Mouse (Mus musculus) cerebellum, adult 18-20 months (tissue): ENCODE data around the gene H2-DMb1.

Source experiments
- DNase-seq, 2 experiments: peaks; one replicate each; pipeline ENCODE4 v3.0.0; 2021

Gene H2-DMb1

DNA sequence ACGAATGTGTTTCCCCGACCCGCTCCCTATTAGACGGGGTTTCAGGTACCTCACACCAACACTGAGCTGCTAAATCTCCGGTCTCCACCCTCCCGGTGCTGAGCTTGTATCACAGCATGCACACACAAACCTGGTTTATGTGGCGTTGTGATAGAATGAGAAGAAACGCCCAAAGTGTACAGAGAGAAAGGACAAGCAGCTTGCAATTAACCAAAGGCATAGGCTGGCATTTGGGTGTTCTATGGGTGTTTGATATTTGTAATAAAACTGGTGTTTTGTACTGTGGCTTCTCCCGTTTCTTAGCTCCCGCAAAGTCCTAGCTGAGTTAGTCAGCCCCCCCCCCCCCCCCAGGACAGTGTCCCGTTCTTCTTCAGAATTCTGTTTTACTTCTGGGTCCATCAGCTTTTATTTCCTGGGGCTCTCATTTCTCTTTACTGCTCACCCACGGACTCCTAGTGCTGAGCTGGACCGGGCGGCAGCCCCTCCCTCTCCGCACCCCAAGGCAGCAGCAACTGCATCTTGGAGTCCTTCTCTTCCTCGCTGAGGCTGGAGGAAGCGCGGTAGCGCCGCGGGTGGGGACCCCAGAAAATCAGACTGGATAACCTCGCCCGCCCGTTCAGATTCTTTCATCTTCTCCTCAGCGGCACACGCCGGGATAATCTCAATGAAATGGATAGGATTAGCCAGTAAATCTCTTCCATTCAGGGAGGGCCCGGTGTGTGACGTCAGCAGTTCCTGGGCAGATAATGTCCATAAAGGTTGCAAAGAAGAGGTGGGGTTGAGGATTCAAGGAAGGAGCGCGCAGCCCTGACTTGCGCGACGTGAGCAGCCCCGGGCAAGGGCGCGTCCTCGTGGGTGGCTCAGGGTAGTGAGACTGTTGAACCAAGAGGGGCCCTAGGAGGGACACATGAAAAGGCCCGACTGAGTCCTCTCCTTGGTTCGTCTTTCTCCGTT, 44.3 kb downstream of the H2-DMb1 start, which contains the start of gene Psmb8:
Gene Psmb8 (plus strand): TSS at position 781 of the 954 bp plus-strand sequence.
- peak; percentile 74 to 88 for DNase-seq

DNA sequence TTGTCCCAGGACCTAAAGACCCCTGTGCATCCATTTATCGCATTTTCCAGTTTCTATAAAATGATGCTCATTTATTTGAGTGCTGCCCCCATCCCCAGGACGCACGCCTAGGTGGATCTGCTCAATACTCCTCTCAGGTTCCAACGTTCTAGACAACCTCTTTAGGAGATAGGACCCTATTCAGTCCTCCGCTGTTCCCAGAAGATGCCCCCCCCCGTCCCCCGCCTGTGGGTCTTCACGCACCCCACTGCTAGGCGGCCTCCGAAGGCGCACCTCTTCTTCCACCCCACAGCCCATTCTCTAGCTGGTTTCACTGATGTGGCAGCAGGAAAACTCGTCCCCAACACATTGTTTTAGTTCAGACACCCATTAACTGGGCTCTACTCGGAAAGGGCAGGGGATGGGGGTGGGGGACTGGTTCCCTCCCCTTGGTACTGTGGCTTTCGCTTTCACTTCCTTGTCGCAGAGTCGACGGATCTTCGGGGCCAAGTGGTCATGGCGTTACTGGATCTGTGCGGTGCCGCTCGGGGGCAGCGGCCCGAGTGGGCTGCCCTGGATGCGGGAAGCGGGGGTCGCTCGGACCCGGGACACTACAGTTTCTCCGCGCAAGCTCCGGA, 45.1 kb downstream of the H2-DMb1 start:
- no peak for DNase-seq

DNA sequence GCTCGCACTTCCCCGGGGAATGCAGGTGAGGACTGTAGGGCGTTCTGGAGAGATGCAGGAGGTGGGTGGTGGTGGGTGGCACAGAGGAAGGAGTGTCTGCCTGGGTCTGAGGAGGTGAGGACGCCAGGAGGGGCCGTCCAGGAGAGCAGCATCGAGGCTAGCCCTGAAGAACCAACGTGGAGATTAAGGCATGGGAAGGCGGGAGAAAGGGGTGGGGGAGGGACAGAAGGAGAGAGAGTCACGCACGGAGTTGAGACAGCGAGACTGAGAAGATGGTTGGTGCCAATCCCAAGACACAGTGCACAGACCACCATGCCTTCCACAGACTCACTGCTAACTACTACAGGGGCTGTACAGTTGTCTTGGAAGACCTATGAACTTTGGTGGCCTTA, 45.6 kb downstream of the H2-DMb1 start:
- DNase-seq: no peak

DNA sequence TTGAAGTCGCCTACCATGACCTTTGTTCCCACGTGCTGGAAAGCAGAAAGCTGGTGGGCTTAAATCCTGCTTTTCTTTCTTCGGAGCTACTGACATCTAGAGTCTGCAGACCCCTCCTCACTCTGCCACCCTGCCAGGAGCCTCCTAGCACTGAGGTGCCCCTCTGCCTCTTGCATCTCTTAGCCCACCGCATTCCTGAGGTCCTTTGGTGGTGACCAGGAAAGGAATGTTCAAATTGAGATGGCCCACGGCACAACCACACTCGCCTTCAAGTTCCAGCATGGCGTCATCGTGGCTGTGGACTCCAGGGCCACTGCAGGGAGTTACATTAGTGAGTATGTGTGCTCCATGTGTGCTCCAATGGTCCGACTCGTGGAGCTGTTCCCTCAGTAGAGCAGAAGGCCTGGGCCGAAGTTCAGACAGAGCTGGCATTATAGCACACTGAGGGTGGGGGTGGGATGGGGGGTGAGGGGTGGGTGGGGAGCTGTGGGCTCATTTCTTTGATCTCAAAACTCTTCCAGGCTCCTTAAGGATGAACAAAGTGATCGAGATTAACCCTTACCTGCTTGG, 46.3 kb downstream of the H2-DMb1 start:
- no peak for DNase-seq

DNA sequence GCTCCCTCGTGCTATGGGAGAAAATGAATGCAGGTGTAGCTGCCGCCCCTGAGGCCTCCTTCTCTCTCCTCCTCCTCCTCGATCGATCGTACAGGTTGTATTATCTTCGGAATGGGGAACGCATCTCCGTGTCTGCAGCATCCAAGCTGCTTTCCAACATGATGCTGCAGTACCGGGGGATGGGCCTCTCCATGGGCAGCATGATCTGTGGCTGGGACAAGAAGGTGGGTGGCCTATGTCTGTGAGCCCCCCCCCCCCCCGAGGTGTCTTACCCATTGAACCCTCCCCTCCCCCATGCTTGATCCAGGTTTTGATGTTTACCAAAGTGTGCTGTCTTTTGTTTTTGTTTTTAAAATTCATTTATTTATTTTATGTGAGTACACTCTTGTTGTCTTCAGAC, 47.2 kb downstream of the H2-DMb1 start:
- no peak for DNase-seq

DNA sequence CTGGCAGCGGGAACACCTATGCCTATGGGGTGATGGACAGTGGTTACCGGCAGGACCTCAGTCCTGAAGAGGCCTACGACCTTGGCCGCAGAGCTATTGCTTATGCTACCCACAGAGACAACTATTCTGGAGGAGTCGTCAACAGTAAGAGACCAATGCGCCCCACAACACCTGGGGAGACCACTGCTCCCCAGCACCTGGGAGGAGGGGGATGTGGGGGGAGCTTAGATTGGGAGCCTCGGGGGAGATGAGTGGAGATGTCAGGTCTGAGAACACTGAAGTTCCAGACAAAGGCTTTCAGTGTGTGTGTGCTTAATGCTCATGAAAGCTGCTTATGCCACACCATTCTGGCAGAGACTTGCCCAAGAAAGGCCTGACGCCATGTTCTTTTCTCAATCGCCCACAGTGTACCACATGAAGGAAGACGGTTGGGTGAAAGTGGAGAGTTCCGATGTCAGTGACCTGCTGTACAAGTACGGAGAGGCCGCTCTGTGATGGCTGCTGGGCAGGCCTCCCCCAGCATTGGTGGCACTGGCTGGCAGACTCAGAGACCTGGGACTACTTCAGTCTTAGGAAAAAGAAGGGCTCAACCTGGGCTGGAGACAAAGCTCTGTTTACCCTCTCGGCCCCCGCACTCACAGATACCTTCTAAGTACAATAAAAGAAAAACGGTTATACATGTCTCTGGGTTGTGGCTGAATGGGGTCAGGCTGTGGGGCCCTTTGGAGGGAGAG, 48.1 kb downstream of the H2-DMb1 start:
- DNase-seq: no peak

DNA sequence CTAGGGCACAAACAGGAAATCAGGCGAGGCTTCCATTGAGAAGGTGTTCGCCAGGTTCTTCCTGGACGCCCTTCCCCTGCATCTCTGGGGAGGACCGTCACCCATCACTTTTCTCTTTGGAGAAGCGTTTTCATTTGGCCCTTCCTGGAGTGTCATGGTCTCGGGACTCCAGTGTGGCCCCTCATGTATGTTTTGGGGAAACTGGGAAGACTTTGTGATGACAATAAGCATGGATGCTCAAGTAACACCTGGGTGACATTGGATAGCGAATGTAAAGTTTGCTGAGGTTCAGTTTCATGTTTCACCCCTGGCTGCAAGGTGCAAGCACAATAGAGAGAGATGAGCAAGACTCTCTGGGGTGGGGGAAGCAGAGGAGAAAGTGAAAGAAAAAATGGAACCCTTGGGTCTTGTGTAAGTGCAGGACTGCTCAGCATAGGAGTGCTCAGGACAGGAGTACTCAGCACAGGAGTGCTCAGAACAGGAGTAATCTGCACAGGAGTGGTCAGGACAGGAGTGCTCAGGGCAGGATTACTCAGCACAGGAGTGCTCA, 48.7 kb downstream of the H2-DMb1 start:
- no peak for DNase-seq

DNA sequence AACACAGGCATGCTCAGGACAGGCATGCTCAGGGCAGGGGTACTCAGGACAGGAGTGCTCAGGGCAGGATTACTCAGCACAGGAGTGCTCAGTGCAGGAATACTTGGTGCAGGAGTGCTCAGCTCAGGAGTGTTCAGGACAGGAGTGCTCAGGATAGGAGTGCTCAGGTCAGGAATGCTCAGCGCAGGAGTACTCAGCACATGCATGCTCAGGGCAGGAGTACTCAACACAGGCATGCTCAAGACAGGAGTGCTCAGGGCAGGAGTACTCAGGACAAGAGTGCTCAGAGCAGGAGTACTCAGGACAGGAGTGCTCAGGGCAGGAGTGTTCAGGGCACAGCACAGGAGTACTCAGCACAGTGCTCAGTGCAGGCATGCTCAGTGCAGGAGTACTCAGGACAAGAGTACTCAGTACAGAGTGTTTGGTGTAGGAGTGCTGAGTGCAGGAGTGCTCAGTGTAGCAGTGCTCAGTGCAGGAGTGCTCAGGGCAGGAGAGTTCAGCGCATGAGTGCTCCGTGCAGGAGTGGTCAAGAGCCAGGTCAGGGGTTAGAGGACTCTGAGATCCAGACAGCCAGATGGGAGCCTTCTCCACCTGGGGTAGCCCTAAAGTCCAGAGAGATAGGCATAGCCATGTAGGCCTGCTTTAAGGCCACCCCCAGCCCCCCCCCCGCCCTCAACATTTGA, 50.0 kb downstream of the H2-DMb1 start:
- no peak for DNase-seq

DNA sequence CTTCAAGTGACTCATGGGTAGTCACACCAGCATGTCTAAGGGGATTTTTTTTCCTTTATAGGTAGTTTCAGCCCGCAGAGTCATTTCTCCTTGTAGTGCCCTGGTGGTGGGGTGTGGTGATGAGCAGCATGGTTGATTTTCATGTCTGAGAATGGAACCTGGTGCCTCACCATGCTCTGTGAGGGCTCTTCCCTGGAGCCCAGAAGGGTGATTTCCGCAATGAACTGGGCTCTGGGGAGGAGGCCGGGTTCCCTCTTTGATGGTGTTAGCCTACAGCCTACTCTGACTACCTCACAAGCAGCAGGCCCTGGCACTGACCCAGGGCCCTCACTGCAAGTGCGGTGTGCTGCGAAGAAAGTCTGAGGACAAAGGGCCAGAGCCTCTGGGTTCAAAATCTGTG, 50.6 kb downstream of the H2-DMb1 start, which contains the start of gene Tap2:
Gene Tap2 (plus strand): TSS at position 84 of the 400 bp plus-strand sequence.
- DNase-seq: no peak

DNA sequence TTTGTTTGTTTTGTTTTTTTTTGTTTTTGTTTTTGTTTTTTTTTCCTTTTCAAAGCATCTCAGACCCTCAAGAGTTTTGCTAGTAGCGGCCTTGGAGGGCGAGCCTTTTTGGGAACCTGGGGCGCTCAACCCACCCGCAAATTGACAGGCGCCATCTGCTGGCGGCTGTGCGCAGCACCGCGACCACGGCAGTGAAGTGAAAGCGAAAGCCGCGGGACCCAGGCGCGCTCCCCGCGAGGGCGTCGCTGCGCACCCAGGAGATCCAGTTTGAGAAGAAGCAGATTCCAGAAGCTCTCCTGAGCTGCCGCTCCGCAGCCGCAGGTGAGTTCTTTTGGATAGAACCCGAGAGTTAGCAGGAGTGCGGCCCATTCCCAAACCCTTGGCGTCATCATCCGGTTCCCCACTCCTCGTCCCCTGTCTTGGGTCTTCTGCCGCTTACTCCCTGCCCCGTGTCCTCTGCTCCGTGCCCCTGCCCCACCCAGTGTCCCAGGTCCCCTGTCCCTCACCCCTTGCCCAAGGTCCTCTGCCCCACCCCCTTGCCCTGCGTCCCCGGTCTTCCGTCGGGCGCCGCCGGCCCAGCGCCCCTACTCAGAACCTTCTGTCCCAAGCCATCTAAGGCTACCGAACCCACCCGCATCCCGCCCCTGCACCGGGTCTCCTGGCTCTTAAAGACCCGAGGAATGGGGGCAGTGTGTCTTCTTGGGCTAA, 51.6 kb downstream of the H2-DMb1 start:
- DNase-seq: peak; percentile 83 to 88

DNA sequence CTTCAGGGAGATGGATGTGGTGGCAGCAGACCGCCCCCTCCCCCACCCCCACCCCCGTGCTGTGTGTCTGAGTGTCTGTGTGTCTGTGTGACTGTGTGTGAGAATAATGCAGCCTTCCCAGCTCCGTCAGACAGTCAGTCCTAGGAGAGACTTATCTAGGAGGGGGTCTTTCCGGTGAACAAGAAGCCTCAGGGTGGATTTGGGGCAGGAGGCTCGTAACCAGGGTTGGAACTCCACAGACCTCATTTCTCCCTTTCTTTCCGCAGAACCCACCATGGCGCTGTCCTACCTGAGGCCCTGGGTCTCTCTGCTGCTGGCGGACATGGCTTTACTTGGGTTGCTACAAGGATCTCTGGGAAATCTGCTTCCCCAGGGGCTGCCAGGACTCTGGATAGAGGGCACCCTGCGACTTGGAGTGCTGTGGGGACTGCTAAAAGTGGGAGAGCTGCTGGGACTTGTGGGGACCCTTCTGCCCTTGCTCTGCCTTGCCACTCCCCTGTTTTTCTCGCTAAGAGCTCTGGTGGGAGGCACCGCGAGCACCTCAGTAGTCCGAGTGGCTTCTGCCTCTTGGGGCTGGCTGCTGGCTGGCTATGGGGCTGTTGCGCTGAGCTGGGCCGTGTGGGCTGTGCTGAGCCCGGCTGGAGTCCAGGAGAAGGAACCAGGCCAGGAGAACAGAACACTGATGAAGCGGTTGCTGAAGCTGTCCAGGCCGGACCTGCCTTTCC, 52.3 kb downstream of the H2-DMb1 start:
- DNase-seq: peak; percentile 25 to 33

DNA sequence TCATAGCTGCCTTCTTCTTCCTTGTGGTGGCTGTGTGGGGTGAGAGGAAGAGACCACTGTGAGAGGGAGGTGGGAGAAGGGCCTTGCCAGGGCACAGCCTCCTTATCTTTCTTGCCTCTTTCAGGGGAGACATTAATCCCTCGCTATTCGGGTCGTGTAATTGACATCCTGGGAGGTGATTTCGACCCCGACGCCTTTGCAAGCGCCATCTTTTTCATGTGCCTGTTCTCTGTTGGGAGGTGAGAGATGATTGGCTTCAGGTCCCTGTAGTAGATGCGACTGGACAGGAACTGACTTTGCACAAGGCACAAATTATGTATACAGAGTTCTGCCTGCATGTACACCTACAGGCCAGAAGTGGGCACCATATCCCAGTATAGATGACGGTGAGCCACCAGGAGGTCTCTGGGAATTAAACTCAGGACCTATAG, 52.9 kb downstream of the H2-DMb1 start:
- peak; percentile 26 to 27 for DNase-seq

DNA sequence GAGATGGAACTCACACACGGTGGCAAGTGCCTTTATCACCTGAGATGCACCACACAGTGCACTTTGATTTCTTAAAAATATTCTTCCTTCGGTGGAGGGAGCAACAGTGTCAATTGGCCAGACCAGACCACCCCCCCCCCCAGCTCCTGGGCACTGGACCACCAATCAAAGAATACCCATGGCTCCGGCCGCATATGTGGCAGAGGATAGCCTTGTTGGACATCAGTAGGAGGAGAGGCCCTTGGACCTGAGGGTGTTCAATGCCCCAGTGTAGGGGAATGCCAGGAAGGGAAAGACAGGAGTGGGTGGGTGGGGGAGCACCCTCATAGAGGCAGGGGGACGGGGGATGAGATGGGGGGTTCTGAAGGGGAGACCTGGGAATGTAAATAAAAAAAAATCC, 53.9 kb downstream of the H2-DMb1 start:
- DNase-seq: no peak

DNA sequence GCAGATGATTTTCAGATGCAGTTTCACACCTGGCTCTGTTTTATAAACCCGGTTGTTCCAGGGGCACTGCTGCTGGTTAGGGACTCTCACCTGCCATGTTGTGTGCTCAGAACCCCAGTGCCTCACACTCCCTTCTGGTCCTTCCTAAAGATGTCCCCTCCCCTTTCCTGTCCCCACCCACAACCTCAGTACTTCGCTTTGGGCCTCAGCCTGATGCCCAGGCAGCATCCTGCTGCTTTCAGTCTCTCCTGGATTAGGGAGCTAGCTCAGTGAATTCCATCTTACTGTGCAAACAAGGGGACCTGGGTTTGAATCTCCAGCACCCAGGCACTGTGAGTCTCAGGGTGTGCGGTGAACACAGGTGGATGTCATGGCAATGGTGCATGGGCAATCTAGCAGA, 54.6 kb downstream of the H2-DMb1 start:
- no peak for DNase-seq

DNA sequence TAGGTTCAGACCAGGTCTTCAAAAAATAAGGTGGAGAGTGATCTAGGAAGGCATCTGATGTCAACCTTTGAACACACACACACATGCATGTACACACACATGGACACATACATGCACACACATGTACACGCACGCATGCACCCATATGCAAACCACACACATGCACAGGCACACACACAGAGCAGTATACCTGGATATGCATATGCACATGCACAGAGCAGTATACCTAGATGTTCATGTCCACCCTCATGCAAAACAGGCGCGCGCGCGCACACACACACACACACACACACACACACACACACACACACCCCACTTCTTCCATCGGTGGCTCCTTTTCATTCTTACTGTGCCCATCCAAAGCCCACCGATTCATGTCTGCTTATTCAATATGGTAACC, 55.0 kb downstream of the H2-DMb1 start:
- no peak for DNase-seq

DNA sequence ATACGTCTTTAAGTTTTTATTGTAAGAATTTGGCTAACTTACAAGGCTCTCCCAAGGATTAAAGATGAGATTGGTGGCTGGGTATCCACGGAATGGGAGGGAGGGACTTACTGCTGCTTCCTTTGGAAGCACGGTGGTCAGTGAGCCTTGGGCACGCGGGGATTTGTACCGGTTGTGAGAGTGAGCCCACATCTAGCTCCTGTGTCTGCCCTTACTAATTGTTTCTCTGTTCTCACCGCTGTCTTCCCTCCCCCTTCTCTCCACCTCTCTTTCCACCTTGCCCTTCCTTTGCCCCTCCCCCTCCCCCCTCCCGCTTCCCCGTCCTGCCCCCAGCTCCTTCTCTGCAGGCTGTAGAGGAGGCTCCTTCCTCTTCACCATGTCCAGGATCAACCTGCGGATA, 55.5 kb downstream of the H2-DMb1 start:
- DNase-seq: no peak

DNA sequence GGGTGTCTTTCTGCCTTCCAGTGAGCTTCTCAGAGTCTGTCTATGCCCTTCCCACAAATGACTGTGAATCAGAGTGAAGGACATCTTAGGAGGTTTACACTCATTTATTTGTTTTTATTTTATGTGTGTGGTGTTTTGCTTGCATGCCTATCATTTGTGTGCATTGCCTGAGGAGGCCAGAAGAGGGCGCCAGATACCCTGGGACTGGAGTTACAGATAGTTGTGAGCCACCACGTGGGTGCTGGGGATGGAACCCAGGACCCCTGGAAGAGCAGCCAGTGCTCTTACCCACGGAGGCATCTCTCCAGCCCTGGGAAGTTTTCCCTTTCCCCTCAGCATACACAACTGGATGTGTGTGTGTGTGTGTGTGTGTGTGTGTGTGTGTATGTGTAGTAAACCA, 56.8 kb downstream of the H2-DMb1 start:
- no peak for DNase-seq
